Mouse (Mus musculus): ENCODE measurements around the gene Stk40. TPM values are rescaled to one million over a fixed set of nuclear protein-coding genes. Genes with fewer than 3 reads are reported as not detected.
"Not testable (repeated sequence)": the region's sequence is repeated elsewhere in the genome, so short reads cannot be mapped to it uniquely, and the experiment has no call there.

Gene Stk40
- polyA plus RNA-seq, 1 experiment from 2014 or later: 18.5 TPM

DNA sequence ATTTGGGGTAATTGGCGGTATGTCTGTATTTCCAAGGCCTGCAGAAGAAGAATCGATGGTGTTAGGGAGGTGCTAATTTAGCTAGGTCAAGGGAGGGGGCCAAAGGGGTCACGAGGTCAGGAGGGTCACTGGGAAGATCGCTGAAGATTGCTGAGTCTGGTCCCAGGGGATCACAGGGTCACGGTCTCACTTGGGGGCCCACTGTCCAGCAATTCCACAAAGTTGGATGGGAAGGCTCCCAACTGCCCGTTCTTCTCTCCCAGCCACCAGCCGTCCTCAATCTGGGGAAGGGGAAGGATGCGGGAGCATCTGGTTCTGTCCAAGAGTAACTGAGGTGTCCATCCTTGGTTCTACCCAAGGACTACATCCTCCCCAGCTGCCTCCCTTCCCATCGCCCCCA lies 58.2 kb downstream of the Stk40 start:
- peaks cover 15% of the 10 kb centered on the region for H3K4me1 ChIP-seq (ENCODE audit: control insufficient read depth, insufficient read depth, low read length)
- H3K27me3 ChIP-seq (ENCODE audit: control insufficient read depth, insufficient read depth, low read length): no peaks in the 10 kb centered on the region
- no peak overlapping the region for H3K27ac ChIP-seq (ENCODE audit: low read depth, low read length)
- peak overlapping the region; percentile 80 for H3K9ac ChIP-seq (ENCODE audit: low read depth, low read length)
- no peak; the same call in 1 of the 2 replicates for ATAC-seq (replicated peaks; ENCODE audit: insufficient number of reproducible peaks, low FRiP score, low TSS enrichment)
- peaks cover 6% of the 10 kb centered on the region for H3K36me3 ChIP-seq (ENCODE audit: control insufficient read depth, insufficient read depth, low read length)
- peak overlapping the region; percentile 99 for H3K4me2 ChIP-seq
- peak overlapping the region; percentile 53 for H3K4me3 ChIP-seq (ENCODE audit: low read depth, low read length)
- WGBS (ENCODE audit: insufficient replicate concordance): 61% methylated on average over 9 of the region's 9 CpGs
- H3K9me3 ChIP-seq (replicated peaks; ENCODE audit: control insufficient read depth, low read length): no peaks in the 10 kb centered on the region

DNA sequence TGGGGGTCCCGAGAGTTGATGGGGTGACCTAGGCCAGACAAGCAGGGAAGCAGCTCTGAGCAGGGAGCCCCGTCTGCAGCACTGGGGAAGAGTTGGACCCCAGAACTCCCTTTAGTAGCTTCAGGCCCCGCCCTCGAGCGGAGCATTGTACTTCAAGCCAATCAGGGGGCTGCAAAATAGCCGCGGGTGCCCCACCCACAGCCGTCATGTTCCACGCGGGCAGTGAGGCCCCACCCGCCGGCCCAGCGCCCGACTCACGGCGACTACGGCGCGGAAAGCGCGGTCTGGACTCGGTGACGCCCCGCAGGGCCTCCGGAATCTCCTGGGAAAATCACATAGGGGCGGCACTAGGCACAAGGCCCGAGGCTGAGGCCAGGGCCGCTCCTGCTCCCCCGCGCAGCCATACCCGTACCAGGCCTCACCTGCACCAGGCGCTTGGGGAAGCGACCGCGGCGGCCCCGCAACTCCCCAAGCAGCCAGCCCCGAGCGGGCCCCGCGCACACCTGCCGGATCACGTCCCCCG lies 58.8 kb downstream of the Stk40 start:
- peak overlapping the region; percentile 74 for H3K27ac ChIP-seq (ENCODE audit: low read depth, low read length)
- 1% methylated on average over 44 of the region's 44 CpGs for WGBS (ENCODE audit: insufficient replicate concordance)
- peak overlapping the region; percentile 99 for H3K4me2 ChIP-seq
- H3K4me1 ChIP-seq (ENCODE audit: control insufficient read depth, insufficient read depth, low read length): peaks cover 15% of the 10 kb centered on the region
- peaks cover 8% of the 10 kb centered on the region for H3K36me3 ChIP-seq (ENCODE audit: control insufficient read depth, insufficient read depth, low read length)
- H3K4me3 ChIP-seq (ENCODE audit: low read depth, low read length): peak overlapping the region; percentile 53
- ATAC-seq (replicated peaks; ENCODE audit: insufficient number of reproducible peaks, low FRiP score, low TSS enrichment): peak; percentile 88
- H3K9ac ChIP-seq (ENCODE audit: low read depth, low read length): peak overlapping the region; percentile 80
- H3K9me3 ChIP-seq (replicated peaks; ENCODE audit: control insufficient read depth, low read length): no peaks in the 10 kb centered on the region
- no peaks in the 10 kb centered on the region for H3K27me3 ChIP-seq (ENCODE audit: control insufficient read depth, insufficient read depth, low read length)

DNA sequence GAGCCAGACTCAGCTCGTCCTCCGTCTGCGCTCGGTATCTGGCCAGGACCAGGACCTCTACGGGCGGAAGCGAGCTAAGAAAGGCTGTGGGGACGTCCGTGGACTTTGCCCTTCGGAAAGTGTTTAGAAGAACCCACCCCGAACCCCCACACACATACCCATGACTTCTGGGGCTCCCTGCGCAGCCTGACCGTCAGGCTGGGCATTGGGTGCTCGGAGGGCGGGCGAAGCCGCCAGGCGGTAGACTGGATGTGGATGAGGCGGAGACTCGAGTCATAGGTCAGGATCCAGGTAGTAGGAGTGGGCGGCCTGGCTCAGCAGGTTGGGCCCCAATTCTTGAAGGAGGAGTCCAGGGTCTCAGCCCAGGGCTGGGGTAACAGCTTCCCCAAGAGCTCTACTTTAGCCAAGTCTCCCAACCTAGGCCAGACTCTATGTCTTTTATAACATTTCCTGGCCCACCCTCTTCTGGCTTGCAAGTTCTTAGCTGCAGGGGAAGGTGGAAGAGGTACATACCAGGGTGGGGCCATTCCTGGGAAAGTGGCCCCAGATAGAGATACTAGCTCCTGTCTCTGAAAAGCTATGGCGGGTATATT lies 59.4 kb downstream of the Stk40 start, which contains the start of gene Sh3d21:
TSS of gene Sh3d21 (minus strand) at position 425 of the 593 bp plus-strand sequence.
- Histone ChIP-seq H3K4me2 (peak within 1 kb of the TSS; percentile 99), H3K4me3 (ENCODE audit: low read depth, low read length) (peak within 1 kb of the TSS; percentile 53), H3K27ac (ENCODE audit: low read depth, low read length) (peak within 1 kb of the TSS; percentile 74), H3K4me1 (ENCODE audit: control insufficient read depth, insufficient read depth, low read length) (peaks cover 15% of the 10 kb centered on the region), H3K9ac (ENCODE audit: low read depth, low read length) (peak within 1 kb of the TSS; percentile 80), H3K9me3 (replicated peaks; ENCODE audit: control insufficient read depth, low read length) (no peaks in the 10 kb centered on the region), H3K27me3 (ENCODE audit: control insufficient read depth, insufficient read depth, low read length) (no peaks in the 10 kb centered on the region), H3K36me3 (ENCODE audit: control insufficient read depth, insufficient read depth, low read length) (peaks cover 10% of the 10 kb centered on the region)
- WGBS (ENCODE audit: insufficient replicate concordance): 7% methylated on average over 22 of the region's 22 CpGs
- ATAC-seq (replicated peaks; ENCODE audit: insufficient number of reproducible peaks, low FRiP score, low TSS enrichment): peak; percentile 35

DNA sequence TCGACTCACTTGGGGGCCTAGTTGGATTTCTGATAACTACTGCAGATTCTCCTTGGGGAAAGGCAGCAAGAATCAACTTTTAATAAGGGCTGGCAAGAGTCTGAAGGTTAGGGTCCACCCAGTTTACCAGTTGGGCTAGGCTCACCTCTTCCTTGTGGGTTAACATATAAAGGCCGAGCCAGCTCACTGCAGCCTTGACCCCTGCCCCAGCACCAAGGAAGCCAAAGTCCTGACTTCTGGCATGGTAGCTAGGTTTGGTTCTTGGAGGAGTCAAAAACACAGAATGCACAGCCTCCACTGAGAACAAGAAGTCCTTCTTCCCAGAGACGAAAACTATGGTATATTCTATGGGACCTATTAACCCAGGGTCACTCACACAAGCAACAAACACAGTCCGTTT lies 59.9 kb downstream of the Stk40 start:
- no peak for ATAC-seq (replicated peaks; ENCODE audit: insufficient number of reproducible peaks, low FRiP score, low TSS enrichment)
- Histone ChIP-seq H3K4me2 (peak overlapping the region; percentile 99), H3K9ac (ENCODE audit: low read depth, low read length) (no peak overlapping the region), H3K36me3 (ENCODE audit: control insufficient read depth, insufficient read depth, low read length) (peaks cover 15% of the 10 kb centered on the region), H3K27me3 (ENCODE audit: control insufficient read depth, insufficient read depth, low read length) (no peaks in the 10 kb centered on the region), H3K9me3 (replicated peaks; ENCODE audit: control insufficient read depth, low read length) (no peaks in the 10 kb centered on the region), H3K27ac (ENCODE audit: low read depth, low read length) (no peak overlapping the region), H3K4me1 (ENCODE audit: control insufficient read depth, insufficient read depth, low read length) (peaks cover 15% of the 10 kb centered on the region), H3K4me3 (ENCODE audit: low read depth, low read length) (no peak overlapping the region)
- 58% methylated on average over 4 of the region's 4 CpGs for WGBS (ENCODE audit: insufficient replicate concordance)

DNA sequence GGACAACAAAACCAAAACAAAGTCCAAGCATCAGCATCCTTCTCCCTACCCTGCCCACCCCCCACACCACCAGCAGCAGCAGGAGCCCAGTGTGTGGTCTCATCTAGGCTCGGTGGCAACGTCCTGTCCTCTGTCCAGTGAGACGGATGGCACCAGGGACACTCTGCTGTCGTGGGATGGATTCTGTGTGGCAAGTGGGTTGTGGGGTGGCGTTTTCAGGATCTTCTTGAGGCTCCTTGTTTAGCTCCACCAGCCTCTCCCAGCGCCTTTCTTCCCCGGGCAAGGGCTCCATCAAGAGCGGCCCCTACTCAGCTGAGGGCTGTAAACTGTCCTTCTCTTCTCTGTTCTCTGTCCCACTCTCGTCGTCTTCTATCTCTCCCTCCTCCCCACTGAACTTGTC lies 61.3 kb downstream of the Stk40 start:
- peaks cover 15% of the 10 kb centered on the region for H3K4me1 ChIP-seq (ENCODE audit: control insufficient read depth, insufficient read depth, low read length)
- not testable (repeated sequence) for H3K9me3 ChIP-seq (replicated peaks; ENCODE audit: control insufficient read depth, low read length); H3K4me2 ChIP-seq; ATAC-seq (replicated peaks; ENCODE audit: insufficient number of reproducible peaks, low FRiP score, low TSS enrichment); H3K4me3 ChIP-seq (ENCODE audit: low read depth, low read length); H3K27ac ChIP-seq (ENCODE audit: low read depth, low read length); H3K9ac ChIP-seq (ENCODE audit: low read depth, low read length); H3K27me3 ChIP-seq (ENCODE audit: control insufficient read depth, insufficient read depth, low read length)
- 69% methylated on average over 8 of the region's 10 CpGs for WGBS (ENCODE audit: insufficient replicate concordance)
- H3K36me3 ChIP-seq (ENCODE audit: control insufficient read depth, insufficient read depth, low read length): peaks cover 27% of the 10 kb centered on the region

DNA sequence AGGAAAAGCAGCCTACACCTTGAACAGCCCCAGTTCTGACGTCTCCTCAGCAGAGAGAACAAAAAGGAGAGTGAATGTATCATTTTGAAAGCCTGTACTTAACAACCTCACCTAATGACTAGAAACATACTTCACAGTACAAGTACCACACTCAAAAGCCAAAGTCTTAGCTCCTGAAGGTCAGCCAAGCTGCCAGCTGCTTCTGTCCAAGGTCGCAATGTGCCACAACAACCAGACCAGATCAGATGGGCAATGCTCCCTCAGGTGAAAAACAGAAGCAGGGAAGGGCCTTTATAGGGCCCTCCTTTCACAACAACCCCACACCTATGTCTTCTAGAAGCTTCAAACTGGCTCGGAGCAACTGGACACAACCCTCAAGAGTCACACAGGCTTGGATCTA lies 62.3 kb downstream of the Stk40 start:
- WGBS (ENCODE audit: insufficient replicate concordance): 79% methylated on average over 3 of the region's 3 CpGs
- Histone ChIP-seq H3K4me1 (ENCODE audit: control insufficient read depth, insufficient read depth, low read length) (peaks cover 15% of the 10 kb centered on the region), H3K9me3 (replicated peaks; ENCODE audit: control insufficient read depth, low read length) (no peaks in the 10 kb centered on the region), H3K27me3 (ENCODE audit: control insufficient read depth, insufficient read depth, low read length) (no peaks in the 10 kb centered on the region), H3K9ac (ENCODE audit: low read depth, low read length) (no peak overlapping the region), H3K27ac (ENCODE audit: low read depth, low read length) (peak overlapping the region; percentile 25; the same call in 1 of the 2 replicates), H3K4me3 (ENCODE audit: low read depth, low read length) (no peak overlapping the region), H3K36me3 (ENCODE audit: control insufficient read depth, insufficient read depth, low read length) (peaks cover 35% of the 10 kb centered on the region), H3K4me2 (no peak overlapping the region)
- no peak for ATAC-seq (replicated peaks; ENCODE audit: insufficient number of reproducible peaks, low FRiP score, low TSS enrichment)

DNA sequence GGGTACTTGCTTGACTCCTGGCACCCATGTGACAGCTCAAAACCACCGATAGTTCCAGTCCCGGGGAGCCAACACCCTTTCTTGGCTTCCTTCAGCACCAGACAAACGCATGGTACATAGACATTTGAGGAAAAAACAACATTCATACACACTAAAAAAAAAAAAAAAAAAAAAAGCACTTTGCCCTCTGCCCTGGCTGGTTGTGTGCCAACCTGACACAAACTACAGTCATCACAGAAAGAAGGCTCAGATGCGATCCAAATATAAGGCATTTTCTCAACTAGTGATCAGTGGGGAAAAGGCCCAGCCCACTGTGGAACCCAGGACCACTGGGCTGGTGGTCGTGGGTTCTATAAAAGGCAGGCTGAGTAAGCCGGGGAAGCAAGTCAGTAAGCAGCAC lies 65.1 kb downstream of the Stk40 start:
- no peak for ATAC-seq (replicated peaks; ENCODE audit: insufficient number of reproducible peaks, low FRiP score, low TSS enrichment)
- Histone ChIP-seq H3K9ac (ENCODE audit: low read depth, low read length) (no peak overlapping the region), H3K27ac (ENCODE audit: low read depth, low read length) (no peak overlapping the region), H3K9me3 (replicated peaks; ENCODE audit: control insufficient read depth, low read length) (no peaks in the 10 kb centered on the region), H3K4me1 (ENCODE audit: control insufficient read depth, insufficient read depth, low read length) (0 out of 2 replicates have a peak, but pooled peaks cover 6% of the 10 kb centered on the region), H3K27me3 (ENCODE audit: control insufficient read depth, insufficient read depth, low read length) (no peaks in the 10 kb centered on the region), H3K4me2 (no peak overlapping the region), H3K36me3 (ENCODE audit: control insufficient read depth, insufficient read depth, low read length) (peaks cover 43% of the 10 kb centered on the region), H3K4me3 (ENCODE audit: low read depth, low read length) (no peak overlapping the region)
- 86% methylated on average over 6 of the region's 6 CpGs for WGBS (ENCODE audit: insufficient replicate concordance)

DNA sequence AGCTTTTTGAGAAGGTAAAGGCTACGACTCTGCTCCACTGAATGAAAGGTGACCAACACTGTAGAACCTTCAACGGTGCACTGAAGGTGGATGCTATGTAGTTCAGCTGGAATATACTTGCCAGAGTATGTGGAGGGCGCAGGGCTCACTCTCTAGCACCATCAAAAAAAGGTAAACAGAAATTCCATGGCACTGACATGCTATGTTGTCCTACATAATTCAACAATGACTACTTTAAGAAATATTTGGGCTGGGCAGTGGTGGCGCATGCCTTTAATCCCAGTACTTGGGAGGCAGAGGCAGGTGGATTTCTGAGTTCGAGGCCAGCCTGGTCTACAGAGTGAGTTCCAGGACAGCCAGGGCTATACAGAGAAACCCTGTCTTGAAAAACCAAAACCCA lies 67.0 kb downstream of the Stk40 start:
- H3K4me3 ChIP-seq (ENCODE audit: low read depth, low read length); H3K27ac ChIP-seq (ENCODE audit: low read depth, low read length); ATAC-seq (replicated peaks; ENCODE audit: insufficient number of reproducible peaks, low FRiP score, low TSS enrichment); H3K4me2 ChIP-seq; H3K9me3 ChIP-seq (replicated peaks; ENCODE audit: control insufficient read depth, low read length); H3K9ac ChIP-seq (ENCODE audit: low read depth, low read length); H3K4me1 ChIP-seq (ENCODE audit: control insufficient read depth, insufficient read depth, low read length); H3K27me3 ChIP-seq (ENCODE audit: control insufficient read depth, insufficient read depth, low read length): not testable (repeated sequence)
- peaks cover 52% of the 10 kb centered on the region for H3K36me3 ChIP-seq (ENCODE audit: control insufficient read depth, insufficient read depth, low read length)
- 93% methylated on average over 5 of the region's 5 CpGs for WGBS (ENCODE audit: insufficient replicate concordance)

DNA sequence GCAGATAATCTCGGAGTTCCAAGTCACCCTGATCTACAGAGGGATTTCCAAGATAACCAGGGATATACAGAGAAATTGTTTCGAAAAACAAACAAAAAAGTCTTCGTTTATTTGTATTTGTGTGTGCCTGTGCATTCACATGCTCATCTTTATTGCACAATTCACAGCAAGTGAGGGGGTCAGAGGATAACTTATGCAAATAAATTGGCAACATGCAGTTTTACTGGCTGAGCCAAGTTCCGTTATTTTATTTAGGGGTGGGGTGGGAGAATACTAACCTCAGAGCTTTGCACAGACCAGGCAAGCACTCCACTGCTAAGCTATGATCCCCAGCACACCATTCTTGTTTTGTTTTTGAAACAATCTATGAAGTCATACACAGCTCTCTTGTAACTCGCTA lies 70.0 kb downstream of the Stk40 start:
- H3K9me3 ChIP-seq (replicated peaks; ENCODE audit: control insufficient read depth, low read length): no peaks in the 10 kb centered on the region
- ATAC-seq (replicated peaks; ENCODE audit: insufficient number of reproducible peaks, low FRiP score, low TSS enrichment): no peak
- H3K36me3 ChIP-seq (ENCODE audit: control insufficient read depth, insufficient read depth, low read length): peaks cover 53% of the 10 kb centered on the region

More for the DNA sequence above, 70.0 kb downstream of the Stk40 start:
- Histone ChIP-seq H3K27me3 (ENCODE audit: control insufficient read depth, insufficient read depth, low read length) (no peaks in the 10 kb centered on the region), H3K4me2 (no peak overlapping the region), H3K4me1 (ENCODE audit: control insufficient read depth, insufficient read depth, low read length) (no peaks in the 10 kb centered on the region), H3K27ac (ENCODE audit: low read depth, low read length) (no peak overlapping the region), H3K4me3 (ENCODE audit: low read depth, low read length) (no peak overlapping the region), H3K9ac (ENCODE audit: low read depth, low read length) (no peak overlapping the region)
- 90% methylated on average over 5 of the region's 5 CpGs for WGBS (ENCODE audit: insufficient replicate concordance)
